Mouse (Mus musculus): Measurements from ENCODE around the gene Sema3a. TPM values are rescaled to one million over a fixed set of nuclear protein-coding genes. Genes with fewer than 3 reads are reported as not detected.
"Not testable (repeated sequence)": the region's sequence is repeated elsewhere in the genome, so short reads cannot be mapped to it uniquely, and the experiment has no call there.

Gene Sema3a
- total RNA-seq, 2 experiments from 2014 or later: not detected

GRCm38 (mm10) chr5:13529226-13529625 lies 404.0 kb downstream of the Sema3a start:
- ATAC-seq (ENCODE audit: poor library complexity, severe bottlenecking): no peak

GRCm38 (mm10) chr5:13547472-13548209 lies 422.4 kb downstream of the Sema3a start:
- no peak for ATAC-seq (ENCODE audit: poor library complexity, severe bottlenecking)

- ATAC-seq (ENCODE audit: poor library complexity, severe bottlenecking): no peak
These were observed 423.0 kb downstream of the Sema3a start for GRCm38 (mm10) chr5:13548210-13548554.

- ATAC-seq (ENCODE audit: poor library complexity, severe bottlenecking): no peak
These were observed 423.9 kb downstream of the Sema3a start for GRCm38 (mm10) chr5:13549080-13549479.

- ATAC-seq (ENCODE audit: poor library complexity, severe bottlenecking): no peak
These were observed 425.7 kb downstream of the Sema3a start for GRCm38 (mm10) chr5:13550953-13551352.

- ATAC-seq (ENCODE audit: poor library complexity, severe bottlenecking): no peak
These were observed 432.0 kb downstream of the Sema3a start for GRCm38 (mm10) chr5:13557257-13557656.

- ATAC-seq (ENCODE audit: poor library complexity, severe bottlenecking): no peak
These were observed 448.7 kb downstream of the Sema3a start for GRCm38 (mm10) chr5:13573867-13574266.

- no peak for ATAC-seq (ENCODE audit: poor library complexity, severe bottlenecking)
These were observed 453.9 kb downstream of the Sema3a start for GRCm38 (mm10) chr5:13579123-13579522.

- no peak for ATAC-seq (ENCODE audit: poor library complexity, severe bottlenecking)
These were observed 460.5 kb downstream of the Sema3a start for GRCm38 (mm10) chr5:13585559-13586207.

- no peak for ATAC-seq (ENCODE audit: poor library complexity, severe bottlenecking)
These were observed 469.2 kb downstream of the Sema3a start for GRCm38 (mm10) chr5:13594422-13594821.

GRCm38 (mm10) chr5:13611631-13612030 lies 486.4 kb downstream of the Sema3a start:
- ATAC-seq (ENCODE audit: poor library complexity, severe bottlenecking): no peak

- no peak for ATAC-seq (ENCODE audit: poor library complexity, severe bottlenecking)
These were observed 486.9 kb downstream of the Sema3a start for GRCm38 (mm10) chr5:13612088-13612487.

GRCm38 (mm10) chr5:13614575-13614974 lies 489.4 kb downstream of the Sema3a start:
- not testable (repeated sequence) for ATAC-seq (ENCODE audit: poor library complexity, severe bottlenecking)

- ATAC-seq (ENCODE audit: poor library complexity, severe bottlenecking): no peak
These were observed 490.7 kb downstream of the Sema3a start for GRCm38 (mm10) chr5:13615907-13616306.

GRCm38 (mm10) chr5:13622578-13622977 lies 497.4 kb downstream of the Sema3a start:
- ATAC-seq (ENCODE audit: poor library complexity, severe bottlenecking): no peak

- no peak for ATAC-seq (ENCODE audit: poor library complexity, severe bottlenecking)
These were observed 499.5 kb downstream of the Sema3a start for GRCm38 (mm10) chr5:13624754-13625153.

- ATAC-seq (ENCODE audit: poor library complexity, severe bottlenecking): no peak
These were observed 500.9 kb downstream of the Sema3a start for GRCm38 (mm10) chr5:13626093-13626492.

GRCm38 (mm10) chr5:13628606-13629311 lies 503.5 kb downstream of the Sema3a start:
- peak; percentile 90 for ATAC-seq (ENCODE audit: poor library complexity, severe bottlenecking)

GRCm38 (mm10) chr5:13629916-13630315 lies 504.7 kb downstream of the Sema3a start:
- ATAC-seq (ENCODE audit: poor library complexity, severe bottlenecking): no peak

- no peak for ATAC-seq (ENCODE audit: poor library complexity, severe bottlenecking)
These were observed 505.5 kb downstream of the Sema3a start for GRCm38 (mm10) chr5:13630692-13631091.

- no peak for ATAC-seq (ENCODE audit: poor library complexity, severe bottlenecking)
These were observed 511.0 kb downstream of the Sema3a start for GRCm38 (mm10) chr5:13636237-13636636.

Measured in megakaryocyte, adult 5-6 weeks (primary cell).